Mouse (Mus musculus) limb, embryonic 14.5 days (tissue): ENCODE data around the gene Mindy4. TPM values are rescaled to one million over a fixed set of nuclear protein-coding genes. Genes with fewer than 3 reads are reported as not detected.

Source experiments
- ATAC-seq: fragments of 200-750 bp; cut with Nextera tagmentation; 2 replicates; pipeline ENCODE4 v1.8.0; 2017; ENCODE audit warnings: low read depth, moderate number of reproducible peaks, moderate TSS enrichment; ENCODE audit not compliant: low FRiP score
- DNase-seq: peaks from one replicate; pipeline ENCODE4 v3.0.0-alpha.2; 2015; ENCODE audit warnings: low spot score
- H3K27ac ChIP-seq: fragments of 300-500 bp; sonication (generic); replicated peaks from 2 replicates; pipeline ENCODE4 v1.5.1; 2014; ENCODE audit warnings: low read depth, mild to moderate bottlenecking, low read length, moderate library complexity, mixed read lengths
- H3K27me3 ChIP-seq: fragments of 300-500 bp; sonication (generic); 2 replicates; pipeline ENCODE4 v1.6.1; 2014; ENCODE audit warnings: low read length, mixed read lengths; ENCODE audit not compliant: control insufficient read depth, insufficient read depth
- H3K36me3 ChIP-seq: fragments of 300-500 bp; sonication (generic); 2 replicates; pipeline ENCODE4 v1.6.1; 2014; ENCODE audit warnings: mild to moderate bottlenecking, low read length, moderate library complexity, mixed read lengths; ENCODE audit not compliant: control insufficient read depth, insufficient read depth
- H3K4me1 ChIP-seq: fragments of 300-500 bp; sonication (generic); 2 replicates; pipeline ENCODE4 v1.6.1; 2014; ENCODE audit warnings: antibody characterized with exemption, low read length, mixed read lengths; ENCODE audit not compliant: control insufficient read depth, insufficient read depth
- H3K4me2 ChIP-seq: fragments of 300-500 bp; sonication (generic); replicated peaks from 2 replicates; pipeline ENCODE4 v1.6.1; 2014; ENCODE audit warnings: low read depth, mild to moderate bottlenecking, low read length, moderate library complexity; ENCODE audit not compliant: severe bottlenecking
- H3K4me3 ChIP-seq: fragments of 300-500 bp; sonication (generic); replicated peaks from 2 replicates; pipeline ENCODE4 v1.5.1; 2014; ENCODE audit warnings: low read length
- H3K9ac ChIP-seq: fragments of 300-500 bp; sonication (generic); 2 replicates; pipeline ENCODE4 v1.6.1; 2014; ENCODE audit warnings: mild to moderate bottlenecking, low read depth, low read length, moderate library complexity; ENCODE audit not compliant: severe bottlenecking
- H3K9me3 ChIP-seq: fragments of 300-500 bp; sonication (generic); 2 replicates; pipeline ENCODE4 v1.6.1; 2016; ENCODE audit warnings: low read length; ENCODE audit not compliant: control insufficient read depth
- POLR2A ChIP-seq: fragments of 200-500 bp; IDR thresholded peaks from 2 replicates; pipeline ENCODE4 v1.8.0; 2012; ENCODE audit warnings: inconsistent platforms, mild to moderate bottlenecking, moderate library complexity, borderline replicate concordance; ENCODE audit not compliant: insufficient read depth, insufficient read length; ENCODE audit errors: extremely low read depth
- WGBS: fragments of 180-500 bp; shearing (Covaris S2); extraction: QIAGEN DNeasy Blood & Tissue Kit; methylation state at CpG from one replicate; pipeline ENCODE4 v1.1.7; 2014; 5-methylcytosine and 5-hydroxymethylcytosine counted together
- polyA plus RNA-seq, 2 experiments: library from polyadenylated mRNA; depleted of rRNA in 1 of 2; stranded (reverse) in 1 of 2; unstranded in 1 of 2; fragments of >200 nt; fragmentation: Nextera tagmentation in 1 of 2; extraction: Ambion mirVana in 1 of 2; gene quantifications; 2 replicates each; pipeline versions ENCODE4 v1.2.1 to v1.2.3; 2012 to 2014

Mindy4 gene
- polyA plus RNA-seq, 2 experiments, result 13.2 to 14.9 TPM

DNA sequence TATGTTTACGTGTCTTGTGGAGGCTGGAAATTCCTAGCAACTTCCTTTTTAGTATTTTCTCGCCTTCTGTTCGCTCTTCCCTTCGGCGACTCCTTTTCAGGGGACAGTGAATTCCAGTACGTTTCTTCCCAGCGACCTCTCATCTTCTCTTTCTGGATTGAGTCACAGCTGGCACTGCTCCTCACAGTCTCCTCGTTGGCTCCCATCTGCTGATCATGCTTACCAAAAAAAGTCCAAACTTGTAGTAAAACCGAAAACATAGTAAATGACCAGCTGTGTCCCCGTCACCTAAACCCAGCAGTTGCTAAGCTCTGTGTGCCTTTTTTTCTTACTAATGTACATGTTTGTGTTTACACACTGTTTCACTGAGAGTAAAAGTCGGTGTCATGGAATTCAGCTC, 47.6 kb downstream of the Mindy4 start:
- no peak overlapping the region for H3K4me2 ChIP-seq
- no peaks in the 10 kb centered on the region for H3K27me3 ChIP-seq
- no peak overlapping the region for H3K9ac ChIP-seq
- no peak overlapping the region for H3K27ac ChIP-seq
- no peak overlapping the region for H3K4me3 ChIP-seq
- DNase-seq, result no peak
- peaks cover 4% of the 10 kb centered on the region; the same call in 1 of the 2 replicates for H3K36me3 ChIP-seq
- H3K9me3 ChIP-seq, result no peaks in the 10 kb centered on the region
- WGBS, result 76% methylated on average over 11 of the region's 11 CpGs
- TF ChIP-seq POLR2A, result no peak
- ATAC-seq, result no peak
- peaks cover 13% of the 10 kb centered on the region for H3K4me1 ChIP-seq

DNA sequence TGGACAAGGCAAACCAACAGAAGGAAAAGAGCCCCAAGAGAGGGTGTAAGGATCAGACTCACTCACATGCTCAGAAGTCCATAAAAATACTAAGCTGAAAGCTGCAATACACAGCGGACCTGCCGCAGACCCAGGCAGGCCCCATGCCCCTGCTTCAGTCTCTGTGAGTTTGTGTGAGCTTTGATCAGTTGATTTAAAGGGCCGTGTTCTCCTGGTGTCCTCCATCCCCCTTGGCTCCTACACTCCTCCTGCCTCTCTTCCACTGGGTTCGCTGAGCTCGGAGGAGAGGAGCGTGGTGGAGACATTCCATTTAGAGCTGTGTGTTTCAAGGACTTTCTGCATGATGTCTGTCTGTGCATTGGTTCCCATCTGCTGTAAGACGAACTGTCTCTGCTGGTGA, 48.4 kb downstream of the Mindy4 start:
- Histone ChIP-seq H3K27me3 (no peaks in the 10 kb centered on the region), H3K4me3 (no peak overlapping the region), H3K4me2 (no peak overlapping the region), H3K36me3 (0 out of 2 replicates have a peak, but pooled peaks cover 4% of the 10 kb centered on the region), H3K27ac (no peak overlapping the region), H3K4me1 (peaks cover 13% of the 10 kb centered on the region), H3K9me3 (no peaks in the 10 kb centered on the region), H3K9ac (no peak overlapping the region)
- DNase-seq (no peak), ATAC-seq (no peak)
- 61% methylated on average over 7 of the region's 7 CpGs for WGBS
- TF ChIP-seq POLR2A, result no peak

DNA sequence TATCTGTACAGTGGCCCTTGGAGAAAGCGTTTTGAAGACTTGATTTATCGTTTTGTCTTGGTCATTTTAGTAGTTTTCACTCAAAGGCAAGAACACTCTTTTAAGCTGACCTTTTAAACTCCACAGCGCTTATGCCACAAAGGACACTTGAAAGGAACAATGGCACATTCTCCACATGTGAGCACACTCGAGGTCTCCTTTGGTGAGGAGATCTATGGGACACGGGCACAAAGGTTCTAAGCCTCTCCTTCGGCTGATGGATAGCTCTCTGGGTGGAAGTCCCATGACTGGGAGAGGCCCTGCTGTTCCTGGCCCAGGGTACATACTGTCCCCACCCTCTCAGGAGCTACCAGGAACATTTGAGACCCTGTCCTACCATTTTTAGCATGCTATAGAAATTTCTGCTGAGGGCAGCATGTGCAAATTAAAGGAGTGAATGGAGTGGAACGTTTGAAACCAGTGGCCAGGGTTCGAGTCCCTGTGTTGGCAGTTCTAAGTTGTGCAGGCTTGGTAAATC, 49.6 kb downstream of the Mindy4 start:
- Histone ChIP-seq H3K27ac (no peak overlapping the region), H3K36me3 (no peaks in the 10 kb centered on the region), H3K4me3 (no peak overlapping the region), H3K9ac (no peak overlapping the region), H3K27me3 (no peaks in the 10 kb centered on the region), H3K4me2 (no peak overlapping the region), H3K9me3 (no peaks in the 10 kb centered on the region), H3K4me1 (peaks cover 12% of the 10 kb centered on the region)
- no peak for DNase-seq
- 88% methylated on average over 8 of the region's 8 CpGs for WGBS
- ATAC-seq, result no peak
- no peak for TF ChIP-seq POLR2A

DNA sequence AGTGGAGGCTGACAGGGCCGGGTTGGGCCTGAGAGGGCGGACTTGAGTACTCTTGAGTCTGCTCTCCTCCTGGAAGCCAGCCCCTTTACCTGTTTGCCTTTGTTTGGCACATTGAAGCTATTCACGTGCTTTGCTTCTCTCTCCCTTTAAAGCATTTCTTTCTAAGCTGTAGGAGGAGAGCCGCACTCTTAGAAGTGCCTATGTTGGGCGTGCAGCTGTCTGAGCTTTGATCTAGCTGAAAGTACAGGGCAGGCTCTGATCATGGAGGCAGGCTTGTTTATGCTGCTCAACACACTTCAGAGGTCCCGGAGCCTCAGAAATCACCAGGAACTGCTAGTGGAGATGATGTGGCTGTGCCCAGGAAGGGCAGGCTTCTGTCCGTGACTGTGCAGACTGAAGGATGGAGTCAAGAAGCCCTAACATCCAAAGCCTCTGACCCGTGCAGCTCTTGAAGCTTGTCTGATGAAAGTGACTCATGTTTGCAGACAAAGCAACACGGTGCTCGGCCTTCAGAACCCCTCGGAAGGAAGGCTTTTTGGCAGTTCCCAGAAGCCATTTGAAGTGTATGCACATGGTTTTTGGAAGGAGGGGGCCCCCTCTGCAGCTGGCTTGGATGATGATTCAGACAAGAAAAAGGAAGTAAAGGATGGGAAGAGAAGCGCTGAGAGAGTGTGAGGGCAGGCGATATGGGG, 53.5 kb downstream of the Mindy4 start:
- DNase-seq, result no peak
- 75% methylated on average over 13 of the region's 13 CpGs for WGBS

DNA sequence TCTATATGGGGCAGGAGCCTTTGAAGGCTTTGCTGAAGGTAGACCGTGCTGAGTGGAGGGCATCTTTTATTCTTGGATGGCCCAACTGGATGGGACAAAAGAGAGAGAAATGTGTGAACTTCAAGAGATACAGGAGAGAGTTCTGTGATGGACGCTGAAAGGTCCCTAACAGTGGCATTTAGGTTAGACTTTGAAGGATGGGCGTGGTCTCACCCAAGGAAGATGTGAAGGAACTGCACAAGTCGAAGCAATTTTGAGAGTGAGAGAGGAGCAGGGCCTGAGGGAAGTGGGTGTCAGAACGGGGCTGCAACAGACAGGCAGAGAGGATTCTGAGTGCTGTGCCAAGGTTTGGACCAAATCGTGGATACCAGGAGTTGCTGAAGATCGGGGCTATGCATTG, 54.1 kb downstream of the Mindy4 start:
- TF ChIP-seq POLR2A, result no peak
- Histone ChIP-seq H3K4me1 (peaks cover 32% of the 10 kb centered on the region), H3K4me2 (no peak overlapping the region), H3K27me3 (no peaks in the 10 kb centered on the region), H3K27ac (no peak overlapping the region), H3K9me3 (no peaks in the 10 kb centered on the region), H3K36me3 (no peaks in the 10 kb centered on the region), H3K9ac (no peak overlapping the region), H3K4me3 (no peak overlapping the region)
- DNase-seq (no peak), ATAC-seq (no peak)
- WGBS, result 90% methylated on average over 7 of the region's 7 CpGs

More for the DNA sequence above, 53.5 kb downstream of the Mindy4 start:
- H3K4me1 ChIP-seq, result peaks cover 29% of the 10 kb centered on the region
- H3K27ac ChIP-seq, result no peak overlapping the region; the same call in 1 of the 2 replicates
- no peaks in the 10 kb centered on the region for H3K9me3 ChIP-seq
- TF ChIP-seq POLR2A, result no peak
- no peak overlapping the region; the same call in 1 of the 2 replicates for H3K9ac ChIP-seq
- H3K4me3 ChIP-seq, result no peak overlapping the region
- H3K4me2 ChIP-seq, result no peak overlapping the region
- no peaks in the 10 kb centered on the region for H3K27me3 ChIP-seq
- ATAC-seq, result no peak
- H3K36me3 ChIP-seq, result no peaks in the 10 kb centered on the region
